20 mouse cellular contexts compared by ENCODE assay signal in genomic region chr15:82909791-82910190, GRCm38 (mm10).
DNase-seq lines count a peak whose midpoint lies in the region; ATAC-seq and TF ChIP-seq lines count a peak whose summit lies in the region.
"Had no signal": no experiment of that assay in that cellular context is flagged by ENCODE, and none has a peak within 500 bp of the region (broad histone marks: within the 10 kb centered on the region; RNA-seq: fewer than 3 reads in every experiment).

No protein-coding gene starts in this region.

- H3K4me1 ChIP-seq in cerebellum, adult 2 months (ENCODE audit: control insufficient read depth, insufficient read depth, low read length): no peaks in the 10 kb centered on the region; the same call in 1 of the 2 replicates
- peaks cover 95% of the 10 kb centered on the region for H3K4me1 ChIP-seq in midbrain, embryonic 10.5 days
- peaks cover 39% of the 10 kb centered on the region for H3K4me1 ChIP-seq in midbrain, embryonic 16.5 days (ENCODE audit: control insufficient read depth, insufficient read depth, low read length)

- 96% methylated on average over 4 of the region's 4 CpGs for WGBS in cerebellum, adult 2 months
- WGBS in midbrain, embryonic 10.5 days: 90% methylated on average over 4 of the region's 4 CpGs
- 90% methylated on average over 4 of the region's 4 CpGs for WGBS in midbrain, embryonic 16.5 days

- peak; percentile 0 for DNase-seq in cerebellum, adult 11-12 months
- no peak for DNase-seq in cerebellum, adult 2 months
- DNase-seq in midbrain, embryonic 10.5 days (ENCODE audit: low spot score): no peak
- peak; percentile 49 for DNase-seq in adrenal gland, postnatal 10 days
- DNase-seq in adrenal gland, postnatal 14 days: peak; percentile 49
- DNase-seq in MN1 (ENCODE audit: low spot score): no peak
- DNase-seq: cerebellum, adult 11 months; cerebellum, adult 9-11 months; cerebellum, postnatal 36 days; gastrocnemius, adult 2 months; gastrocnemius, postnatal 25 days; heart, postnatal 36 days; kidney, adult 8-10 months had no signal

- TF ChIP-seq CTCF in cerebellum, adult 2 months (IDR thresholded peaks at IDR 0.05; ENCODE audit: borderline replicate concordance, insufficient read depth, low read depth, low read length): no peak

- H3K36me3 ChIP-seq in midbrain, embryonic 10.5 days: no peaks in the 10 kb centered on the region
- no peaks in the 10 kb centered on the region for H3K36me3 ChIP-seq in midbrain, embryonic 16.5 days (ENCODE audit: control insufficient read depth, insufficient read depth, low read length)
- H3K36me3 ChIP-seq: heart, embryonic 13.5 days; hindbrain, embryonic 12.5 days had no signal

- TF ChIP-seq POLR2A in cerebellum, adult 2 months (IDR thresholded peaks at IDR 0.05; ENCODE audit: borderline replicate concordance, insufficient read depth, low read length): no peak

- no peaks in the 10 kb centered on the region for H3K9me3 ChIP-seq in midbrain, embryonic 10.5 days (replicated peaks)
- no peaks in the 10 kb centered on the region for H3K9me3 ChIP-seq in midbrain, embryonic 16.5 days (replicated peaks; ENCODE audit: control insufficient read depth, low read length, poor library complexity, severe bottlenecking)
- H3K9me3 ChIP-seq: heart, embryonic 13.5 days; hindbrain, embryonic 12.5 days had no signal

- no peak overlapping the region for H3K4me3 ChIP-seq in cerebellum, adult 2 months (replicated peaks; ENCODE audit: insufficient read depth, low read depth, low read length)
- H3K4me3 ChIP-seq in midbrain, embryonic 10.5 days: no peak overlapping the region
- no peak overlapping the region for H3K4me3 ChIP-seq in midbrain, embryonic 16.5 days (ENCODE audit: low read depth, low read length)
- H3K4me3 ChIP-seq: gastrocnemius, adult 2 months; heart, embryonic 13.5 days; hindbrain, embryonic 12.5 days had no signal

- ATAC-seq in midbrain, embryonic 16.5 days: no peak
- ATAC-seq: forebrain, embryonic 16.5 days; hindbrain, embryonic 16.5 days; inflammation-experienced regulatory T-cells, adult 6 months; intestine, postnatal 0 days had no signal

- no peak overlapping the region for H3K4me2 ChIP-seq in midbrain, embryonic 16.5 days (ENCODE audit: low read length)
- H3K4me2 ChIP-seq: heart, embryonic 13.5 days; hindbrain, embryonic 12.5 days had no signal

- H3K27ac ChIP-seq in cerebellum, adult 2 months (ENCODE audit: insufficient read depth, low read length): no peak overlapping the region
- H3K27ac ChIP-seq in midbrain, embryonic 10.5 days (replicated peaks): peak overlapping the region; percentile 90; the same call in 1 of the 2 replicates
- no peak overlapping the region for H3K27ac ChIP-seq in midbrain, embryonic 16.5 days (ENCODE audit: low read length)
- H3K27ac ChIP-seq: gastrocnemius, adult 2 months; heart, embryonic 13.5 days had no signal

- no peaks in the 10 kb centered on the region for H3K27me3 ChIP-seq in cerebellum, adult 2 months (ENCODE audit: control insufficient read depth, insufficient read depth, low read length)
- H3K27me3 ChIP-seq in midbrain, embryonic 10.5 days (ENCODE audit: low read depth, poor library complexity, severe bottlenecking): peaks cover 96% of the 10 kb centered on the region
- H3K27me3 ChIP-seq in midbrain, embryonic 16.5 days (ENCODE audit: control insufficient read depth, insufficient read depth, low read depth, low read length): no peaks in the 10 kb centered on the region

- H3K9ac ChIP-seq in midbrain, embryonic 16.5 days (ENCODE audit: low read depth, low read length): no peak overlapping the region
- H3K9ac ChIP-seq: heart, embryonic 13.5 days had no signal

Comparison
In these comparisons a context has a peak if more than half of its experiments do, and no peak if none do; other contexts are left out.
1. DNase-seq: peak in cerebellum, adult 11-12 months (single experiment), adrenal gland, postnatal 10 days (single experiment) and adrenal gland, postnatal 14 days (single experiment); none in cerebellum, adult 2 months (0 of 2), midbrain, embryonic 10.5 days (single experiment) and MN1 (single experiment).